Mouse (Mus musculus) spleen, adult 12 weeks (tissue): ENCODE data around the gene Elmod2.

Experiments
- DNase-seq: peaks from one replicate; pipeline ENCODE4 v3.0.0; 2022; ENCODE audit warnings: low spot score

Gene Elmod2

GRCm38 (mm10) chr8:83274470-83274869 is 57.8 kb downstream of the Elmod2 start:
- no peak for DNase-seq

DNA sequence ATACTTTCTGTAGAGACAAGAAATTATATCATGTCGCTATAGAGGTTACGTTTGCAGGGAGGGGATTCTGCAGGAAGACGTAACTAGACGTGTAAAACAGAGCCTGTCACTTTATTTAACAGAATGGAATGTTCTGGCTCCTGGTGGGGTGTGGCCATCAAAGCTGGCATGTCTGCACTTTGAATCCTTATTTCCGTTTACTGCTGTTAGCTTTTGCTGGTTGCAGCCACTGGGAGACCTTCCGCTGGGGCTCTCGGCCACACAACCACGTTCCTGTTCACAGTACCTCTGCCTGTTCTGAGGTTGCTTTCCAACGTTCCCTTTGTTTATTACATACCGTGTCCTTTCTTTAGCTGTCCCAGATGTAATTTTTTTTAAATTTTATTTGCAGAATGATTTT is 59.8 kb downstream of the Elmod2 start:
- DNase-seq: no peak

DNA sequence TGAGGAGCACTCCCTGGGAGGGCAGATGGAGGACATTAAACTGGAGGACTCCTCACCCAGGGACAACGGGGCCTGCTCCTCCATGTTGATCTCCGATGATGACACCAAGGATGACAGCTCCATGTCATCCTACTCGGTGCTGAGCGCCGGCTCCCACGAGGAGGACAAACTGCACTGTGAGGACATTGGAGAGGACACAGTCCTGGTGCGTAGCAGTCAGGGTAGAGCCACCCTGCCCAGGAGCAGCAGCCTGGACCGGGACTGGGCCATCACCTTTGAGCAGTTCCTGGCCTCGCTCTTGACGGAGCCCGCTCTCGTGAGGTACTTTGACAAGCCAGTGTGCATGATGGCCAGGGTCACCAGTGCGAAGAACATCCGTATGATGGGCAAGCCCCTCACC is 61.1 kb downstream of the Elmod2 start:
- DNase-seq: no peak
